Mouse (Mus musculus): Measurements from ENCODE around the gene Tepp. TPM values are rescaled to one million over a fixed set of nuclear protein-coding genes. Genes with fewer than 3 reads are reported as not detected.

Gene Tepp
- polyA plus RNA-seq (2012; fragmentation: generic; extraction: Trizol), result not detected
- long read RNA-seq, experiment 1, result 0 reads
- long read RNA-seq, experiment 2, result 0 reads

DNA sequence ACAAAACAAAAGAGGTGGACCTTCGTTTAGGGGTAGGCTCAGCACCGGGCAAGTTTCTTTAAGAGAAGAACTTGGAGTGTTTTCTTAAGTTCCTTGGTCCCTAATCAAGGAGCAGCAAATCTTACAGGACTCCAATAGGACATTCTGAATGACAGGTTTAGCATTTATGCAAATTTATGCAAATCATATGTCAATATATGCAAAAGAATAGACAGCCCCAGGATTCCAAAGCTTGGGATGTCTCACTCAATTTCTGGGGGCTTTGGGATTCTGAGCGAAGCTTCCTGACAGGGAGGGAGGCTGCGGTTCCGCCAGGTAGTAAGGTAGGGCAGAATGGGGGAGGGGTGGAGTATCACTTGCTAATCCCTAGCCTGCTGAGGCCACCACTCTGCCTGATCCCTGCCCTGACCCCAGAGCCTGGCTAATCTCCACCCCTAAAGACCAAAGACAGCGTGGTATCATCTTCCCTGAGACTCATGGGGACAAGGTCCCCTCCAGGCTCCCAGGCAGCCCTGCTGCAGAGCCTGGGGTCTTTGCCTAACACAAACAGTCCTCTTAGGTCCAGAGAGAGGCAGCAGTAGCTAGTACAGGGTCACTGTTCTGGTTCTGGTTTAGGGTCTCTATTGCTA lies at the start of gene Tepp:
Gene Tepp, plus strand, starts transcription at position 225 of the 629 bp plus-strand sequence.
- no peaks in the 10 kb centered on the region for H3K79me3 ChIP-seq (ENCODE audit: low read depth)
- H3ac ChIP-seq (ENCODE audit: control insufficient read depth, insufficient read length, low read depth), result no peak within 1 kb of the TSS
- H3K4me3 ChIP-seq (ENCODE audit: insufficient read depth, poor library complexity, severe bottlenecking), result no peak within 1 kb of the TSS
- H3K27me3 ChIP-seq (ENCODE audit: control insufficient read depth, insufficient read depth, insufficient read length), result peaks cover 40% of the 10 kb centered on the region
- no peak for TF ChIP-seq MYOD1 (IDR thresholded peaks at IDR 0.05; ENCODE audit: control insufficient read depth, insufficient read length, low read depth)
- no peak for TF ChIP-seq MYOG (IDR thresholded peaks at IDR 0.05; ENCODE audit: control insufficient read depth, extremely low read depth, insufficient read length)
- H3K79me2 ChIP-seq (ENCODE audit: control insufficient read depth, insufficient read depth), result no peaks in the 10 kb centered on the region
- H3K36me3 ChIP-seq (ENCODE audit: control insufficient read depth, insufficient read depth), result no peaks in the 10 kb centered on the region

GRCm38 (mm10) chr8:95262181-95262580 lies 48.2 kb upstream of the Tepp start:
- TF ChIP-seq MYOD1 (IDR thresholded peaks at IDR 0.05; ENCODE audit: control insufficient read depth, insufficient read length, low read depth) (no peak), CEBPB (IDR thresholded peaks at IDR 0.05; ENCODE audit: low read depth) (no peak), MAX (IDR thresholded peaks at IDR 0.05) (no peak), CTCF (IDR thresholded peaks at IDR 0.05; ENCODE audit: control insufficient read depth, insufficient read depth, insufficient read length) (no peak), MYOG (IDR thresholded peaks at IDR 0.05; ENCODE audit: control insufficient read depth, extremely low read depth, insufficient read length) (no peak), FOSL1 (IDR thresholded peaks at IDR 0.05; ENCODE audit: insufficient read depth, low read length, poor library complexity, severe bottlenecking) (no peak), USF1 (IDR thresholded peaks at IDR 0.05; ENCODE audit: low read depth) (no peak)
- H3K4me3 ChIP-seq (ENCODE audit: insufficient read depth, poor library complexity, severe bottlenecking), result no peak overlapping the region
- H3K36me3 ChIP-seq (ENCODE audit: control insufficient read depth, insufficient read depth), result no peaks in the 10 kb centered on the region

GRCm38 (mm10) chr8:95270501-95270900 lies 39.9 kb upstream of the Tepp start:
- Histone ChIP-seq H3K36me3 (ENCODE audit: control insufficient read depth, insufficient read depth) (no peaks in the 10 kb centered on the region), H3K79me2 (ENCODE audit: control insufficient read depth, insufficient read depth) (no peaks in the 10 kb centered on the region), H3K4me3 (ENCODE audit: insufficient read depth, poor library complexity, severe bottlenecking) (no peak overlapping the region), H3ac (ENCODE audit: control insufficient read depth, insufficient read length, low read depth) (no peak overlapping the region), H3K79me3 (ENCODE audit: low read depth) (no peaks in the 10 kb centered on the region), H3K27me3 (ENCODE audit: control insufficient read depth, insufficient read depth, insufficient read length) (peaks cover 3% of the 10 kb centered on the region)
- no peak for TF ChIP-seq CEBPB (IDR thresholded peaks at IDR 0.05; ENCODE audit: low read depth)
- no peak for TF ChIP-seq MYOD1 (IDR thresholded peaks at IDR 0.05; ENCODE audit: control insufficient read depth, insufficient read length, low read depth)
- TF ChIP-seq FOSL1 (IDR thresholded peaks at IDR 0.05; ENCODE audit: insufficient read depth, low read length, poor library complexity, severe bottlenecking), result no peak
- no peak for TF ChIP-seq CTCF (IDR thresholded peaks at IDR 0.05; ENCODE audit: control insufficient read depth, insufficient read depth, insufficient read length)
- no peak for TF ChIP-seq MAX (IDR thresholded peaks at IDR 0.05)
- TF ChIP-seq MYOG (IDR thresholded peaks at IDR 0.05; ENCODE audit: control insufficient read depth, extremely low read depth, insufficient read length), result no peak
- no peak for TF ChIP-seq USF1 (IDR thresholded peaks at IDR 0.05; ENCODE audit: low read depth)

More at GRCm38 (mm10) chr8:95262181-95262580, 48.2 kb upstream of the Tepp start:
- H3ac ChIP-seq (ENCODE audit: control insufficient read depth, insufficient read length, low read depth), result no peak overlapping the region
- H3K27me3 ChIP-seq (ENCODE audit: control insufficient read depth, insufficient read depth, insufficient read length), result no peaks in the 10 kb centered on the region
- H3K79me3 ChIP-seq (ENCODE audit: low read depth), result no peaks in the 10 kb centered on the region
- H3K79me2 ChIP-seq (ENCODE audit: control insufficient read depth, insufficient read depth), result no peaks in the 10 kb centered on the region

DNA sequence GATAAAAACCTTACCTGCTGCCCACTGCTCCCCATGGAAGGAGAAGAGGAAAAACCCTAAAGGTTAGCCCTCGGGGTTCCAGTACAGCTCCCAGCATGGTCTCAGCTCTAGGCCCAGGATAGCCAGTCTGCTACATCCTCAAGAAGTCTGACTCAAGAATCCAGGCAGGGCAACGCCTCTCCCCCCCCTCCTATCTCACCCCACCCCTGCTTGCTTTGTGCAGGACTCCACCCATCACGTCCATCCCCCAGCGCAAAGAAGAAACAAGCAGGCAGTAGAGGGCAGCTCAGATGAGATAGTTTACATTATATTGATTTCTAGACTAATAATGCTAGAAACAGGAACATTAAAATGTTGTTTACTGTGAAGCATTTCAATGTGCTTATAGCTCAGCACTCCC lies 38.5 kb upstream of the Tepp start:
- Histone ChIP-seq H3ac (ENCODE audit: control insufficient read depth, insufficient read length, low read depth) (no peak overlapping the region), H3K27me3 (ENCODE audit: control insufficient read depth, insufficient read depth, insufficient read length) (peaks cover 3% of the 10 kb centered on the region), H3K79me3 (ENCODE audit: low read depth) (no peaks in the 10 kb centered on the region), H3K4me3 (ENCODE audit: insufficient read depth, poor library complexity, severe bottlenecking) (no peak overlapping the region), H3K79me2 (ENCODE audit: control insufficient read depth, insufficient read depth) (no peaks in the 10 kb centered on the region), H3K36me3 (ENCODE audit: control insufficient read depth, insufficient read depth) (no peaks in the 10 kb centered on the region)
- no peak for TF ChIP-seq USF1 (IDR thresholded peaks at IDR 0.05; ENCODE audit: low read depth)
- TF ChIP-seq FOSL1 (IDR thresholded peaks at IDR 0.05; ENCODE audit: insufficient read depth, low read length, poor library complexity, severe bottlenecking), result no peak
- no peak for TF ChIP-seq MAX (IDR thresholded peaks at IDR 0.05)

- no peak overlapping the region for H3ac ChIP-seq (ENCODE audit: control insufficient read depth, insufficient read length, low read depth)
- H3K79me3 ChIP-seq (ENCODE audit: low read depth), result no peaks in the 10 kb centered on the region
- H3K4me3 ChIP-seq (ENCODE audit: insufficient read depth, poor library complexity, severe bottlenecking), result no peak overlapping the region
- H3K27me3 ChIP-seq (ENCODE audit: control insufficient read depth, insufficient read depth, insufficient read length), result no peaks in the 10 kb centered on the region
- TF ChIP-seq CEBPB (IDR thresholded peaks at IDR 0.05; ENCODE audit: low read depth) (no peak), FOSL1 (IDR thresholded peaks at IDR 0.05; ENCODE audit: insufficient read depth, low read length, poor library complexity, severe bottlenecking) (no peak), MAX (IDR thresholded peaks at IDR 0.05) (no peak), MYOD1 (IDR thresholded peaks at IDR 0.05; ENCODE audit: control insufficient read depth, insufficient read length, low read depth) (no peak), CTCF (IDR thresholded peaks at IDR 0.05; ENCODE audit: control insufficient read depth, insufficient read depth, insufficient read length) (no peak), MYOG (IDR thresholded peaks at IDR 0.05; ENCODE audit: control insufficient read depth, extremely low read depth, insufficient read length) (no peak), USF1 (IDR thresholded peaks at IDR 0.05; ENCODE audit: low read depth) (no peak)
- H3K36me3 ChIP-seq (ENCODE audit: control insufficient read depth, insufficient read depth), result no peaks in the 10 kb centered on the region
- no peaks in the 10 kb centered on the region for H3K79me2 ChIP-seq (ENCODE audit: control insufficient read depth, insufficient read depth)
Measured at GRCm38 (mm10) chr8:95272871-95273270, 37.5 kb upstream of the Tepp start.

GRCm38 (mm10) chr8:95281493-95281892 lies 28.9 kb upstream of the Tepp start:
- TF ChIP-seq CTCF (IDR thresholded peaks at IDR 0.05; ENCODE audit: control insufficient read depth, insufficient read depth, insufficient read length) (no peak), FOSL1 (IDR thresholded peaks at IDR 0.05; ENCODE audit: insufficient read depth, low read length, poor library complexity, severe bottlenecking) (no peak), MYOG (IDR thresholded peaks at IDR 0.05; ENCODE audit: control insufficient read depth, extremely low read depth, insufficient read length) (no peak), MYOD1 (IDR thresholded peaks at IDR 0.05; ENCODE audit: control insufficient read depth, insufficient read length, low read depth) (no peak), MAX (IDR thresholded peaks at IDR 0.05) (no peak), USF1 (IDR thresholded peaks at IDR 0.05; ENCODE audit: low read depth) (no peak), CEBPB (IDR thresholded peaks at IDR 0.05; ENCODE audit: low read depth) (no peak)
- Histone ChIP-seq H3ac (ENCODE audit: control insufficient read depth, insufficient read length, low read depth) (no peak overlapping the region), H3K36me3 (ENCODE audit: control insufficient read depth, insufficient read depth) (no peaks in the 10 kb centered on the region)

More at GRCm38 (mm10) chr8:95281493-95281892, 28.9 kb upstream of the Tepp start:
- Histone ChIP-seq H3K27me3 (ENCODE audit: control insufficient read depth, insufficient read depth, insufficient read length) (no peaks in the 10 kb centered on the region), H3K4me3 (ENCODE audit: insufficient read depth, poor library complexity, severe bottlenecking) (no peak overlapping the region), H3K79me2 (ENCODE audit: control insufficient read depth, insufficient read depth) (no peaks in the 10 kb centered on the region), H3K79me3 (ENCODE audit: low read depth) (no peaks in the 10 kb centered on the region)

Measured in C2C12 (cell line).